Mouse (Mus musculus) limb, embryonic 14.5 days (tissue): ENCODE data around the gene Unc79. TPM values are rescaled to one million over a fixed set of nuclear protein-coding genes. Genes with fewer than 3 reads are reported as not detected.

Source experiments
- ATAC-seq: fragments of 200-750 bp; cut with Nextera tagmentation; 2 replicates; pipeline ENCODE4 v1.8.0; 2017; ENCODE audit warnings: low read depth, moderate number of reproducible peaks, moderate TSS enrichment; ENCODE audit not compliant: low FRiP score
- DNase-seq: peaks from one replicate; pipeline ENCODE4 v3.0.0-alpha.2; 2015; ENCODE audit warnings: low spot score
- H3K27ac ChIP-seq: fragments of 300-500 bp; sonication (generic); replicated peaks from 2 replicates; pipeline ENCODE4 v1.5.1; 2014; ENCODE audit warnings: low read depth, mild to moderate bottlenecking, low read length, moderate library complexity, mixed read lengths
- H3K27me3 ChIP-seq: fragments of 300-500 bp; sonication (generic); 2 replicates; pipeline ENCODE4 v1.6.1; 2014; ENCODE audit warnings: low read length, mixed read lengths; ENCODE audit not compliant: control insufficient read depth, insufficient read depth
- H3K36me3 ChIP-seq: fragments of 300-500 bp; sonication (generic); 2 replicates; pipeline ENCODE4 v1.6.1; 2014; ENCODE audit warnings: mild to moderate bottlenecking, low read length, moderate library complexity, mixed read lengths; ENCODE audit not compliant: control insufficient read depth, insufficient read depth
- H3K4me1 ChIP-seq: fragments of 300-500 bp; sonication (generic); 2 replicates; pipeline ENCODE4 v1.6.1; 2014; ENCODE audit warnings: antibody characterized with exemption, low read length, mixed read lengths; ENCODE audit not compliant: control insufficient read depth, insufficient read depth
- H3K4me2 ChIP-seq: fragments of 300-500 bp; sonication (generic); replicated peaks from 2 replicates; pipeline ENCODE4 v1.6.1; 2014; ENCODE audit warnings: low read depth, mild to moderate bottlenecking, low read length, moderate library complexity; ENCODE audit not compliant: severe bottlenecking
- H3K4me3 ChIP-seq: fragments of 300-500 bp; sonication (generic); replicated peaks from 2 replicates; pipeline ENCODE4 v1.5.1; 2014; ENCODE audit warnings: low read length
- H3K9ac ChIP-seq: fragments of 300-500 bp; sonication (generic); 2 replicates; pipeline ENCODE4 v1.6.1; 2014; ENCODE audit warnings: mild to moderate bottlenecking, low read depth, low read length, moderate library complexity; ENCODE audit not compliant: severe bottlenecking
- H3K9me3 ChIP-seq: fragments of 300-500 bp; sonication (generic); 2 replicates; pipeline ENCODE4 v1.6.1; 2016; ENCODE audit warnings: low read length; ENCODE audit not compliant: control insufficient read depth
- POLR2A ChIP-seq: fragments of 200-500 bp; IDR thresholded peaks from 2 replicates; pipeline ENCODE4 v1.8.0; 2012; ENCODE audit warnings: inconsistent platforms, mild to moderate bottlenecking, moderate library complexity, borderline replicate concordance; ENCODE audit not compliant: insufficient read depth, insufficient read length; ENCODE audit errors: extremely low read depth
- WGBS: fragments of 180-500 bp; shearing (Covaris S2); extraction: QIAGEN DNeasy Blood & Tissue Kit; methylation state at CpG from one replicate; pipeline ENCODE4 v1.1.7; 2014; 5-methylcytosine and 5-hydroxymethylcytosine counted together
- polyA plus RNA-seq, 2 experiments: library from polyadenylated mRNA; depleted of rRNA in 1 of 2; stranded (reverse) in 1 of 2; unstranded in 1 of 2; fragments of >200 nt; fragmentation: Nextera tagmentation in 1 of 2; extraction: Ambion mirVana in 1 of 2; gene quantifications; 2 replicates each; pipeline versions ENCODE4 v1.2.1 to v1.2.3; 2012 to 2014

The Unc79 gene
- polyA plus RNA-seq, 2 experiments: 0.04 to 0.45 TPM

DNA sequence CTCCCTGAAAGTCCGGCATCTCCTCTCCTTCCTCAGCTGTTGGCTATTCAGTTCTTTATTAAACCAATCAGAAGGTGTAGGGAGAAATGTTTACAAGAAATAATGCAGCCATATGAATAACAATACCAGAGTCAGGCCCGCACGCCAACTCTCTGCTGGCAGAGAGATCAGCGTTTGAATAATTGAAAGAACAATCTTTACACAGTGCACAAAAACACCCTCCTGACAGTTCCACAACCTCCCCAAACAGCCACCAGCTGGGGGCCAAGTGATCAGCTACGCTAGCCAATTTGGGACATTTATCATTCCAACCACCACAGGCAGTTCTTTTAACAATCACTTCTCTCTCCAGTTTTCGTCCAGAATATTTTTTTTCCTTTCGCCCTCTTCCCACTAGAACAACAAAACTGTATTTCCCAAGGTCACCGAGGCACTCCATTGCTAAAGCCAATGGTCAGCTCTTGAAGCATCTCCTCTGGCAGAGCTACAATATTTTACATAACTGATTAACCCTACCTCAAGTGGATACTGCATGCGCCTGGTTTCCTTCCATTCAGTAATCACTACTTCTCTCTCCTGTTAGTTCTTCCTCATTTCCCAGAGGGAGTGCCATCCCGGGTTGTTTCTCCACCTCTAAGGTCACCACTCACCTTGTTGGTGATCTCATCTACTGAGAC lies 169.0 kb downstream of the Unc79 start:
- no peak for ATAC-seq
- no peaks in the 10 kb centered on the region for H3K4me1 ChIP-seq
- H3K36me3 ChIP-seq: no peaks in the 10 kb centered on the region
- DNase-seq: no peak
- 67% methylated on average over 10 of the region's 10 CpGs for WGBS
- no peak overlapping the region for H3K27ac ChIP-seq
- no peak for TF ChIP-seq POLR2A
- H3K9me3 ChIP-seq: no peaks in the 10 kb centered on the region
- H3K4me2 ChIP-seq: no peak overlapping the region
- no peaks in the 10 kb centered on the region for H3K27me3 ChIP-seq
- no peak overlapping the region for H3K9ac ChIP-seq
- H3K4me3 ChIP-seq: no peak overlapping the region

DNA sequence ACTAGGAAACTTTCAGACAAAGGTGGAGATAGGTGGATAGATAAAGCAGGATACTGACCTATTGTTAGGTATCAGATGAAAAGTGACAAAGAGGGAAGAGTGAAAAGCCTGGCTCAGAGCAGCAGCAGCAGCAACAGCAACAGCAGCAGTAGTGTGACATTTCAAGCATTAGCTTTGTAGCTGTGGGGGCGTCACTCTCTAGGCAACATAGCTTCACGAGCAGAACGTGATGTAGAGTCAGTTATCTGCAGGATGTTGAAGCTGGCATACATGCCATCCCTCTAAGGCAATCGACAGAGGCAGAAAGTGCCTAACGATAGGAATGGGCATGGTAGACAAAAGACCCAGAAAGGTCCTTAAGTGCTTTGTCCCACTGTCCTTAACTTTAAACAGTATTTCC lies 173.3 kb downstream of the Unc79 start:
- Histone ChIP-seq H3K4me3 (no peak overlapping the region), H3K9me3 (no peaks in the 10 kb centered on the region), H3K27ac (no peak overlapping the region), H3K36me3 (no peaks in the 10 kb centered on the region), H3K4me2 (no peak overlapping the region), H3K27me3 (no peaks in the 10 kb centered on the region), H3K4me1 (no peaks in the 10 kb centered on the region), H3K9ac (no peak overlapping the region)
- TF ChIP-seq POLR2A: no peak
- no peak for ATAC-seq
- WGBS: 76% methylated on average over 5 of the region's 5 CpGs
- no peak for DNase-seq

DNA sequence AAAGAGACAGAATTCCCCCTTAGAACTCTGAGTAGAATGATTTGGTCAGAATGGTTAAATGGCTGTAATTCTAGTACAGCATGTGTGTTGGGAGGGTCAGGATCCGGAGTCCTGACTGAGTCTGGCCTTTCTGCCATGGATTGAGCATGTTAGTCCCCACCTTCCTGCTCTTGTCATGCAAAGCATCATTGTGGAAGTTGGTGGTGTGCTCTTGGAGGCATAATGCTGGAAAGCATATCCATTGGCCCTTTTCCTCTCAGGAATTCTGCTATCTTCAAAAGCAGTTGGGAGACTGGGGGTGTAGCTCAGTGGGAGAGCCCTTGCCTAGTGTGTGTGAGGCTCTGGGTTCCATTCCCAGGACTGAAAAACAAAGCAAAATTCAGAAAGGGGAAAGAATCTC lies 175.2 kb downstream of the Unc79 start:
- ATAC-seq: no peak
- H3K27ac ChIP-seq: no peak overlapping the region
- no peaks in the 10 kb centered on the region for H3K36me3 ChIP-seq
- H3K4me3 ChIP-seq: no peak overlapping the region
- no peaks in the 10 kb centered on the region for H3K9me3 ChIP-seq
- no peak for TF ChIP-seq POLR2A
- WGBS: 79% methylated on average over 1 of the region's 1 CpGs
- H3K9ac ChIP-seq: no peak overlapping the region
- no peak for DNase-seq
- H3K27me3 ChIP-seq: no peaks in the 10 kb centered on the region
- no peaks in the 10 kb centered on the region for H3K4me1 ChIP-seq
- no peak overlapping the region for H3K4me2 ChIP-seq

DNA sequence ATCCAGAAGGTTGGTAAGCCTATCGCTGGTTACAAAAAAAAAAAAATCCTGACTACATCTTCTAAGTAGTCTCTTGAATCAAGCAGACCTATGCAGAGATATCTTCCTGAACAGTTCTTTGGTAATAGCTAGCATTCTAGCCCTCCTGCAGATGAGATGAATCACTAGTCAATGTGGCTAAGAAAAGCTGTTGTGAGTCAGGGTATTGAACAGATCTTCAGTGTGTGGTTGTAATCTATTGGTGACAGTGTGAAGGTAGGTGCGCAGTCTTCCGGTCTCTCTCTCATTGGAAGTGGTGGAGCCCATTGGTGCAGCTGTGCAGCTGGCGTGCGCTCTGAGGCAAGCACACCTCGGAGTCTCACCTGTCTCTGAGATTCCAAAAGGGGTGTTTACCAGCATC lies 180.3 kb downstream of the Unc79 start:
- ATAC-seq: no peak
- Histone ChIP-seq H3K36me3 (no peaks in the 10 kb centered on the region), H3K4me3 (no peak overlapping the region), H3K27me3 (no peaks in the 10 kb centered on the region), H3K4me1 (no peaks in the 10 kb centered on the region), H3K27ac (no peak overlapping the region), H3K9me3 (no peaks in the 10 kb centered on the region), H3K4me2 (no peak overlapping the region), H3K9ac (no peak overlapping the region)
- no peak for TF ChIP-seq POLR2A
- no peak for DNase-seq
- 88% methylated on average over 6 of the region's 6 CpGs for WGBS

DNA sequence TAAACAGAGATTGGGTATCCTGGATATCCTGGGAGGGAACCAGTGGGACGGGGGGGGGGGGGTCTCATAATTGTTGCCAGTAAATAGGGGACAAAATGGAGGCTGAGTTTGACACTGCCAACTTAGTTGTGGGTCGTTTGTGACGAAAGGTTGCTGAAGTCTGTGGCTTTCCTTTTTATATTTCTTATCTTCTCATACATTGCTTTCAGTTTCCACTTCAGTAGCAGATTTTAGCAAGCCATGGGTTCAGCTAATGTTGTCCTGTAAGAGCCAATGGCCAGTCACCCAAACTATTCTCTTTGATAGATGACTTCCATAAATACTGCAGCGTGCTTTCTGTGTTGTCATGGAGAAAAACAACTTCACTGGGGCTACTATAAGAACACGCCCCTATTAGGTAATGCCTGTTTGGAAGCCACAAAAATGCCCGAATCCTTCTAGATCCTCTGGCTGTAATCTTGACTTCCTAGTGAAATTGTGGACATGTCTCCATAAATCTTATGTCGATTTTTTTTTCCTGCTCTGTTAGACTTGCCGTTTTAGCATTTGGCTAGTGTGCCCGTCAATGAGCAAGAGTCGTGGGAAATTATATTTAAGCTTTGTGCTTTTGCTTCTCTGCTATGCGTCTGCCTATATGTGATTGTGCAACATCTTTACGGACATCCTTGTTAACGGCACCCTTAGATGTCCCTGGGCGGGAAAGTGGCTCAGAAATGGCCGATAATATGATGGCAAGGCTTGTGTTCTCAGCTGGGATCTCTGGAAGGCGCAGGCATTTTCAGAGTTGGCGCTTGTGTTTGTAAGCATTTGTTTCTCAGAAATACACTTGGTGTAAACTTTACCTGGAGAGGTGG lies 181.0 kb downstream of the Unc79 start:
- no peak overlapping the region for H3K9ac ChIP-seq
- H3K4me2 ChIP-seq: no peak overlapping the region
- TF ChIP-seq POLR2A: no peak
- no peaks in the 10 kb centered on the region for H3K9me3 ChIP-seq
- ATAC-seq: no peak
- WGBS: 78% methylated on average over 17 of the region's 17 CpGs
- no peak for DNase-seq
- H3K36me3 ChIP-seq: no peaks in the 10 kb centered on the region
- H3K27ac ChIP-seq: no peak overlapping the region
- H3K4me3 ChIP-seq: no peak overlapping the region
- H3K27me3 ChIP-seq: no peaks in the 10 kb centered on the region
- no peaks in the 10 kb centered on the region for H3K4me1 ChIP-seq
